Mouse (Mus musculus) hindbrain, embryonic 12.5 days (tissue): ENCODE data around the gene Atp13a3. TPM values are rescaled to one million over a fixed set of nuclear protein-coding genes. Genes with fewer than 3 reads are reported as not detected.
A peak's percentile ranks its signal among the peaks of the same experiment; 100 is the strongest.

Experiments used
- ATAC-seq: fragments of 200-750 bp; cut with Nextera tagmentation; 2 replicates; pipeline ENCODE4 v1.8.0; 2017; ENCODE audit warnings: moderate TSS enrichment; ENCODE audit not compliant: low FRiP score
- H3K27ac ChIP-seq: fragments of 300-500 bp; sonication (generic); 2 replicates; pipeline ENCODE4 v1.5.1; 2016; ENCODE audit warnings: mild to moderate bottlenecking
- H3K27me3 ChIP-seq: fragments of 300-500 bp; sonication (generic); 2 replicates; pipeline ENCODE4 v1.6.1; 2016; ENCODE audit warnings: mild to moderate bottlenecking
- H3K36me3 ChIP-seq: fragments of 300-500 bp; sonication (generic); 2 replicates; pipeline ENCODE4 v1.6.1; 2016; ENCODE audit warnings: mild to moderate bottlenecking
- H3K4me1 ChIP-seq: fragments of 300-500 bp; sonication (generic); 2 replicates; pipeline ENCODE4 v1.6.1; 2016
- H3K4me2 ChIP-seq: fragments of 300-500 bp; sonication (generic); replicated peaks from 2 replicates; pipeline ENCODE4 v1.6.1; 2016; ENCODE audit warnings: mild to moderate bottlenecking
- H3K4me3 ChIP-seq: fragments of 300-500 bp; sonication (generic); 2 replicates; pipeline ENCODE4 v1.5.1; 2016; ENCODE audit warnings: mild to moderate bottlenecking
- H3K9ac ChIP-seq: fragments of 300-500 bp; sonication (generic); 2 replicates; pipeline ENCODE4 v1.6.1; 2016; ENCODE audit warnings: mild to moderate bottlenecking, moderate library complexity
- H3K9me3 ChIP-seq: fragments of 300-500 bp; sonication (generic); replicated peaks from 2 replicates; pipeline ENCODE4 v1.6.1; 2016; ENCODE audit warnings: mild to moderate bottlenecking
- WGBS: fragments of 180-500 bp; shearing (Covaris S2); methylation state at CpG from one replicate; pipeline ENCODE4 v1.1.7; 2016; 5-methylcytosine and 5-hydroxymethylcytosine counted together
- polyA plus RNA-seq: library from polyadenylated mRNA; unstranded; fragments of >200 nt; fragmentation: Nextera tagmentation; extraction: Ambion mirVana; gene quantifications from 2 replicates; pipeline ENCODE4 v1.2.1, GENCODE M21; 2016

Atp13a3 gene
- polyA plus RNA-seq, 1 experiment from 2014 or later, result 14.6 TPM

DNA sequence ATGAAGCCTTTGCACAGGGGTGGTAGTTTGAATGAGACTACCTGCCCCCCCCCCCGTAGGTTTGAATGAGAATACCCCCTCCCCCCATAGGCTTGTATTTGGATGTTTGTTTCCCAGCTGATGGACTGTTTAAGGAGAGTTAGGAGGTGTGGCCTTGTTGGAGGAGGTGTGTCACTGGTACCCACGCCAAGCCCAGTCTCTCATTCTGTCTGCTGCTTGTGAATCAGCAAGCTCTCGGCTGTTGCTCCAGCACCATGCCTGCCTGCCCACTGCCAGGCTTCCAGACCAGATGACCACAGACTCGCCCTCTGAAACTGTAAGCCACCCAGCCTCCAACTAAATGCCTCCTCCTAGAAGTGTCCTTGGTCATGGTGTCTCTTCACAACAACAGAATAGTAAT is 142.6 kb downstream of the Atp13a3 start:
- no peak overlapping the region for H3K4me3 ChIP-seq
- H3K9me3 ChIP-seq, result no peaks in the 10 kb centered on the region
- no peak overlapping the region for H3K4me2 ChIP-seq
- no peak overlapping the region for H3K27ac ChIP-seq
- no peaks in the 10 kb centered on the region for H3K4me1 ChIP-seq
- no peak for ATAC-seq
- no peak overlapping the region for H3K9ac ChIP-seq
- H3K27me3 ChIP-seq, result peaks cover 5% of the 10 kb centered on the region; the same call in 1 of the 2 replicates
- WGBS, result 55% methylated on average over 4 of the region's 4 CpGs
- H3K36me3 ChIP-seq, result no peaks in the 10 kb centered on the region

DNA sequence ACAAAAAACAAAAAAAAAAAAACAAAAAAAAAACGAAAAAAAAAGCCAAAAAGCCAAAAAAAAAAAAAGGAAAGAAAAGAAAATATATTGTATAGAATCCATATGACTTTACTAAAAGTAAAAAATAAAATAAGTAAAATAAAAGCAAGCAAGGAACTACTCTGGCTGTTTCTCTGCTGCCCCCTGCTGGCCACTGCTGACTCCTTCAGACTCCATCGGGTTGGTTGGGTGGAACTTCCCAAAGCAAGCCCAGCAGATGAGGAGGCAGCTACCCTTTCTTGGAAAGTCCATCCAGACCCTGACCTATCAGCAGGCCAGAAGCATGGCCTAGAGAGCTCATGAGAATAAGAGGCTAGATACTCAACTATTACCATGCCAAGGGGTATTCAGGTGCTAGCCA is 143.1 kb downstream of the Atp13a3 start:
- no peak overlapping the region for H3K9ac ChIP-seq
- no peak overlapping the region for H3K27ac ChIP-seq
- no peaks in the 10 kb centered on the region for H3K36me3 ChIP-seq
- H3K4me1 ChIP-seq, result no peaks in the 10 kb centered on the region
- H3K4me3 ChIP-seq, result no peak overlapping the region
- ATAC-seq, result 0 out of 2 replicates have a peak, but pooled peaks have one; percentile 23
- peaks cover 5% of the 10 kb centered on the region; the same call in 1 of the 2 replicates for H3K27me3 ChIP-seq
- H3K4me2 ChIP-seq, result no peak overlapping the region
- 1% methylated on average over 2 of the region's 2 CpGs for WGBS
- no peaks in the 10 kb centered on the region for H3K9me3 ChIP-seq

Other genes starting within 250 kb of the Atp13a3 start
- not detected in 2 replicates for gene Cpn2, start 138.5 kb downstream of the Atp13a3 start, polyA plus RNA-seq
- gene Lrrc15, start 122.7 kb downstream of the Atp13a3 start, polyA plus RNA-seq, result 0.53 and 1.3 TPM in 2 replicates
- gene Gp5, start 95.2 kb downstream of the Atp13a3 start, polyA plus RNA-seq, result 1.4 and 1.6 TPM in 2 replicates
- 58.7 and 60.2 TPM in 2 replicates for gene Tmem44, start 144.9 kb upstream of the Atp13a3 start, polyA plus RNA-seq
- 69.4 and 75.7 TPM in 2 replicates for gene Lsg1, start 181.6 kb upstream of the Atp13a3 start, polyA plus RNA-seq
- gene Fam43a, start 193.7 kb upstream of the Atp13a3 start, polyA plus RNA-seq, result 17.5 and 17.6 TPM in 2 replicates